Mouse (Mus musculus): Measurements from ENCODE around the gene Gm36028.

DNA sequence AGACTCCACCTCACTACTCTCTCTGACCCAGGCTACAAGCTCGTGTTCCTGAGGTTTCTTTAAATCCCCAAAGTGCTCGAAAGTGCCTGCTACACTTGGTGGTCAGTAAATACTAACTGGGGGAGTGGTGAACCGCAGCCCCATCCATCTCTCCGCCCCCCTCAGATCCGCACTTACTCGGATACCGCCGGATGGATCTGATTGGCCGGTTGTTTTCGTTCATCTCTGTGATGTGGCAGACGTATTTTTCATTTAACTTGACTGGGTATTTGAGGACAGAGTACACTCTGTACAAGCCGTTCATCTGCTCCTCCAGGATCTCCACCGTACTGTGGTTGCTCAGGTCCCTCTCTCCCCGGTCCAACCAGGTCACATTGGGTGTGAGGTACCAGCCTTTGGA, 6.9 kb downstream of the Gm36028 start:
- TF ChIP-seq CTCF (IDR thresholded peaks at IDR 0.05; ENCODE audit: insufficient read depth, low read depth, low read length) (no peak), POLR2A (IDR thresholded peaks at IDR 0.05; ENCODE audit: insufficient read depth, low read depth, low read length) (no peak)
